Mouse (Mus musculus): Measurements from ENCODE around the gene Aqp3.

GRCm38 (mm10) chr4:41097871-41098576 lies at the start of gene Aqp3:
- TF ChIP-seq CTCF (IDR thresholded peaks at IDR 0.05; ENCODE audit: low read depth) (no peak), EP300 (IDR thresholded peaks at IDR 0.05; ENCODE audit: low read depth) (no peak)

Data from heart, postnatal 0 days (tissue).